Comparison of ENCODE assay signal across 8 mouse cellular contexts in the genomic region with DNA sequence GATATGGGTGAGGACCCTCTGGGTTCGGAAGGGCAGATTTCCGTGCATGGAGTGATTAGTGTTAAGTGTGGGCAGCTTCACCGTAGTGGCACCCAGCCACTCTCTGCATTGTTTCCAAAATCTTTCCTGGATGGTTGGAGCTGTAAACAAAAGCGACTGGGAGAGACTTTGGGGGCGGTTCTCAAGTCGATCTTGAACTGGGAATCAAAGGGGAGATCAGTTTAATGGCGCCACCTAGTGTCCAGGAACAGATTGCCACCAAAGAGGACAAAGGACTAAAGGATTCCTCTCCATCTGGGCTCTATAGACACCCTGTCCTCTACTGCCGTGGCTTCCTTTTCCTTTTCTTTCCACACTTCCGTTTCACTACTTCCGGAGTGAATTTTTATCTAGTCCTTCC. TPM values are rescaled to one million over a fixed set of nuclear protein-coding genes. Genes with fewer than 3 reads are reported as not detected.
DNase-seq lines count a peak whose midpoint lies in the region; ATAC-seq lines count a peak whose summit lies in the region.

No protein-coding gene starts in this region.

- no peaks in the 10 kb centered on the region for H3K9me3 ChIP-seq in hindbrain, embryonic 16.5 days (ENCODE audit: control insufficient read depth, low read length)

- H3K27ac ChIP-seq in hindbrain, embryonic 16.5 days (ENCODE audit: low read depth, low read length) = no peak overlapping the region

- H3K9ac ChIP-seq in hindbrain, embryonic 16.5 days (ENCODE audit: low read depth, low read length) = peak overlapping the region; percentile 31; the same call in 1 of the 2 replicates

- peak; percentile 85 for ATAC-seq in hindbrain, embryonic 16.5 days

- H3K36me3 ChIP-seq in hindbrain, embryonic 16.5 days (ENCODE audit: control insufficient read depth, insufficient read depth, low read length) = peaks cover 27% of the 10 kb centered on the region

- H3K4me3 ChIP-seq in hindbrain, embryonic 16.5 days (ENCODE audit: low read length) = peak overlapping the region; percentile 1; the same call in 1 of the 2 replicates

- H3K4me1 ChIP-seq in hindbrain, embryonic 16.5 days (ENCODE audit: control insufficient read depth, insufficient read depth, low read depth, low read length) = peaks cover 3% of the 10 kb centered on the region; the same call in 1 of the 2 replicates

- WGBS in hindbrain, embryonic 16.5 days = 8% methylated on average over 10 of the region's 10 CpGs

- peak overlapping the region; percentile 48 for H3K4me2 ChIP-seq in hindbrain, embryonic 16.5 days (ENCODE audit: low read length)

- DNase-seq in WW6 (ENCODE audit: low read depth, low spot score) = peak; percentile 77
- peak; percentile 76 to 85 for DNase-seq in cerebellum, postnatal 25 days
- DNase-seq in gastrocnemius, adult 18-20 months (ENCODE audit: low spot score) = peak; percentile 88
- DNase-seq in left cerebral cortex, adult 11 months (ENCODE audit: low spot score) = peak; percentile 80
- peak; percentile 72 to 90 for DNase-seq in lung, postnatal 4 days
- DNase-seq in right cerebral cortex, postnatal 10 days (ENCODE audit: low spot score in 2 of 2) = peak; percentile 90 to 92
- peak; percentile 77 to 82 for DNase-seq in urinary bladder, postnatal 4 days (ENCODE audit: low spot score in 2 of 2)

- no peaks in the 10 kb centered on the region for H3K27me3 ChIP-seq in hindbrain, embryonic 16.5 days (replicated peaks; ENCODE audit: control insufficient read depth, insufficient read depth, low read length)

RNA-seq across cellular contexts. Expression of a gene that starts 11.6 kb away (rescaled TPM):
- total RNA-seq in gastrocnemius, adult 18-20 months (2021) = 100 to 1,000 TPM; 151 to 163 TPM
- polyA plus RNA-seq in hindbrain, embryonic 16.5 days (2015; fragmentation: Nextera tagmentation; extraction: Ambion mirVana) = 235 and 245 TPM in 2 replicates
